Mouse (Mus musculus): Measurements from ENCODE around the gene Syt1. TPM values are rescaled to one million over a fixed set of nuclear protein-coding genes. Genes with fewer than 3 reads are reported as not detected.

The Syt1 gene
- polyA plus RNA-seq, 1 experiment from 2014 or later: 130 TPM

- ATAC-seq (ENCODE audit: low read depth): no peak
- 94% methylated on average over 2 of the region's 2 CpGs for WGBS
These were observed 554.9 kb downstream of the Syt1 start for GRCm38 (mm10) chr10:108455883-108456282.

DNA sequence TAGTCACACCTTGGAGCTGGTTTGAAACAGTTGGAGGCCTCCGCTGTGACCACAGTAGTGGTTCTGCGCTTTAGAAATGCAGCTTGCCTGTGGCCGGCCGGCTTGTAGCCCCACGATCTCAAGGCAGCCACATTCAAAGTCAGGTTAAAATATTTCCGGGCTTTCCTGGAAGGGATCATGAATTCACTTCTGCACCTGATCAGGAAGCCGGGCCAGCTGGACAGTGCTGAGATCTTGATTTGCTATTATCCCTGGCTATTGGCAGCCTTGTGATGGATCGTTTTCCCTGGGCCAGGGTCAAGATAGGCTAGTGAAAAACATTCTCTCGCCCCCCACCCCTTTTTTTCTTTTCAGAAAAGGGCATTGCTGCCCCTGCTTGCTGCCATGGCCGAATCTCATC is 555.6 kb downstream of the Syt1 start:
- Histone ChIP-seq H3K4me3 (ENCODE audit: low read depth, low read length) (no peak overlapping the region), H3K4me1 (ENCODE audit: control insufficient read depth, insufficient read depth, low read length) (no peaks in the 10 kb centered on the region), H3K36me3 (ENCODE audit: control insufficient read depth, insufficient read depth, low read length) (no peaks in the 10 kb centered on the region), H3K9me3 (ENCODE audit: control insufficient read depth, low read length) (no peaks in the 10 kb centered on the region), H3K4me2 (ENCODE audit: low read depth, low read length) (no peak overlapping the region), H3K9ac (replicated peaks; ENCODE audit: low read depth, low read length) (no peak overlapping the region), H3K27ac (ENCODE audit: low read depth, low read length) (no peak overlapping the region), H3K27me3 (ENCODE audit: control insufficient read depth, insufficient read depth, low read length) (no peaks in the 10 kb centered on the region)
- 83% methylated on average over 10 of the region's 10 CpGs for WGBS
- no peak for ATAC-seq (ENCODE audit: low read depth)

More at GRCm38 (mm10) chr10:108455883-108456282, 554.9 kb downstream of the Syt1 start:
- Histone ChIP-seq H3K9ac (replicated peaks; ENCODE audit: low read depth, low read length) (no peak overlapping the region), H3K4me1 (ENCODE audit: control insufficient read depth, insufficient read depth, low read length) (no peaks in the 10 kb centered on the region), H3K4me3 (ENCODE audit: low read depth, low read length) (no peak overlapping the region), H3K4me2 (ENCODE audit: low read depth, low read length) (no peak overlapping the region), H3K27ac (ENCODE audit: low read depth, low read length) (no peak overlapping the region), H3K27me3 (ENCODE audit: control insufficient read depth, insufficient read depth, low read length) (no peaks in the 10 kb centered on the region), H3K36me3 (ENCODE audit: control insufficient read depth, insufficient read depth, low read length) (no peaks in the 10 kb centered on the region), H3K9me3 (ENCODE audit: control insufficient read depth, low read length) (no peaks in the 10 kb centered on the region)

GRCm38 (mm10) chr10:108454691-108455117 is 556.1 kb downstream of the Syt1 start:
- Histone ChIP-seq H3K27me3 (ENCODE audit: control insufficient read depth, insufficient read depth, low read length) (no peaks in the 10 kb centered on the region), H3K4me2 (ENCODE audit: low read depth, low read length) (no peak overlapping the region), H3K9me3 (ENCODE audit: control insufficient read depth, low read length) (no peaks in the 10 kb centered on the region), H3K4me1 (ENCODE audit: control insufficient read depth, insufficient read depth, low read length) (no peaks in the 10 kb centered on the region), H3K4me3 (ENCODE audit: low read depth, low read length) (no peak overlapping the region), H3K9ac (replicated peaks; ENCODE audit: low read depth, low read length) (no peak overlapping the region), H3K36me3 (ENCODE audit: control insufficient read depth, insufficient read depth, low read length) (no peaks in the 10 kb centered on the region), H3K27ac (ENCODE audit: low read depth, low read length) (no peak overlapping the region)
- ATAC-seq (ENCODE audit: low read depth): no peak
- 89% methylated on average over 11 of the region's 11 CpGs for WGBS

DNA sequence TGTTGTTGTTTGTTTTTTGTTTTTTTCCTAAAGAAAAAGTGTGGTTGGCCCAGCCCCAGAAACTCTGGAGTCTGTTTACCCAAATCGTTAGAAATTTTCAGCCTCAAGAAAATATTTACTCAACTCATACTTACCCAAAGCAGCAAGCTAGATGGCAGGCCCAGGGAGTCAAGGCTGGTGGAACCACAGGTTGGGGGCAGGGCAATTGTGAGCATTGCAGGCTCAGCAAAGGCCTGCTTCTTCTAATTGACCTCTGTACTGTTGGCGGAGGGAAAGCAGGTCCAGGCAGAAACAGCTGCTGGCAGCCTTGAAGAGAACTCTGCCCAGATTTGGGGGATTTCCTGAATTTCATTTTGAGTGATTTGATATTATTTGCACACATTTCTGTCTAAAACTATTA is 557.2 kb downstream of the Syt1 start:
- ATAC-seq (ENCODE audit: low read depth): no peak
- no peak overlapping the region for H3K27ac ChIP-seq (ENCODE audit: low read depth, low read length)
- H3K4me3 ChIP-seq (ENCODE audit: low read depth, low read length): no peak overlapping the region
- no peak overlapping the region for H3K4me2 ChIP-seq (ENCODE audit: low read depth, low read length)
- no peaks in the 10 kb centered on the region for H3K9me3 ChIP-seq (ENCODE audit: control insufficient read depth, low read length)
- H3K9ac ChIP-seq (replicated peaks; ENCODE audit: low read depth, low read length): no peak overlapping the region
- no peaks in the 10 kb centered on the region for H3K4me1 ChIP-seq (ENCODE audit: control insufficient read depth, insufficient read depth, low read length)
- H3K36me3 ChIP-seq (ENCODE audit: control insufficient read depth, insufficient read depth, low read length): no peaks in the 10 kb centered on the region
- WGBS: 75% methylated on average over 2 of the region's 2 CpGs
- H3K27me3 ChIP-seq (ENCODE audit: control insufficient read depth, insufficient read depth, low read length): no peaks in the 10 kb centered on the region

- Histone ChIP-seq H3K27ac (ENCODE audit: low read depth, low read length) (no peak overlapping the region), H3K27me3 (ENCODE audit: control insufficient read depth, insufficient read depth, low read length) (no peaks in the 10 kb centered on the region), H3K9ac (replicated peaks; ENCODE audit: low read depth, low read length) (no peak overlapping the region), H3K4me2 (ENCODE audit: low read depth, low read length) (no peak overlapping the region), H3K9me3 (ENCODE audit: control insufficient read depth, low read length) (no peaks in the 10 kb centered on the region), H3K4me3 (ENCODE audit: low read depth, low read length) (no peak overlapping the region), H3K36me3 (ENCODE audit: control insufficient read depth, insufficient read depth, low read length) (no peaks in the 10 kb centered on the region), H3K4me1 (ENCODE audit: control insufficient read depth, insufficient read depth, low read length) (no peaks in the 10 kb centered on the region)
- WGBS: 90% methylated on average over 9 of the region's 9 CpGs
- no peak for ATAC-seq (ENCODE audit: low read depth)
These were observed 558.4 kb downstream of the Syt1 start for GRCm38 (mm10) chr10:108452421-108452820.

GRCm38 (mm10) chr10:108451516-108451915 is 559.3 kb downstream of the Syt1 start:
- no peak for ATAC-seq (ENCODE audit: low read depth)
- no peaks in the 10 kb centered on the region for H3K9me3 ChIP-seq (ENCODE audit: control insufficient read depth, low read length)
- H3K4me3 ChIP-seq (ENCODE audit: low read depth, low read length): no peak overlapping the region
- H3K36me3 ChIP-seq (ENCODE audit: control insufficient read depth, insufficient read depth, low read length): no peaks in the 10 kb centered on the region
- no peak overlapping the region for H3K9ac ChIP-seq (replicated peaks; ENCODE audit: low read depth, low read length)
- peaks cover 4% of the 10 kb centered on the region; the same call in 1 of the 2 replicates for H3K4me1 ChIP-seq (ENCODE audit: control insufficient read depth, insufficient read depth, low read length)
- H3K27ac ChIP-seq (ENCODE audit: low read depth, low read length): no peak overlapping the region
- WGBS: 94% methylated on average over 8 of the region's 8 CpGs
- no peak overlapping the region for H3K4me2 ChIP-seq (ENCODE audit: low read depth, low read length)
- H3K27me3 ChIP-seq (ENCODE audit: control insufficient read depth, insufficient read depth, low read length): no peaks in the 10 kb centered on the region

- Histone ChIP-seq H3K9me3 (ENCODE audit: control insufficient read depth, low read length) (no peaks in the 10 kb centered on the region), H3K36me3 (ENCODE audit: control insufficient read depth, insufficient read depth, low read length) (no peaks in the 10 kb centered on the region), H3K27ac (ENCODE audit: low read depth, low read length) (no peak overlapping the region), H3K4me1 (ENCODE audit: control insufficient read depth, insufficient read depth, low read length) (peaks cover 4% of the 10 kb centered on the region; the same call in 1 of the 2 replicates), H3K27me3 (ENCODE audit: control insufficient read depth, insufficient read depth, low read length) (no peaks in the 10 kb centered on the region), H3K4me3 (ENCODE audit: low read depth, low read length) (no peak overlapping the region), H3K9ac (replicated peaks; ENCODE audit: low read depth, low read length) (no peak overlapping the region), H3K4me2 (ENCODE audit: low read depth, low read length) (no peak overlapping the region)
- WGBS: 95% methylated on average over 4 of the region's 4 CpGs
- ATAC-seq (ENCODE audit: low read depth): no peak
These were observed 560.4 kb downstream of the Syt1 start for GRCm38 (mm10) chr10:108450401-108450800.

GRCm38 (mm10) chr10:108448421-108448820 is 562.4 kb downstream of the Syt1 start:
- Histone ChIP-seq H3K4me3 (ENCODE audit: low read depth, low read length) (no peak overlapping the region), H3K27me3 (ENCODE audit: control insufficient read depth, insufficient read depth, low read length) (no peaks in the 10 kb centered on the region), H3K9ac (replicated peaks; ENCODE audit: low read depth, low read length) (no peak overlapping the region), H3K9me3 (ENCODE audit: control insufficient read depth, low read length) (no peaks in the 10 kb centered on the region), H3K4me2 (ENCODE audit: low read depth, low read length) (no peak overlapping the region), H3K4me1 (ENCODE audit: control insufficient read depth, insufficient read depth, low read length) (peaks cover 4% of the 10 kb centered on the region; the same call in 1 of the 2 replicates), H3K27ac (ENCODE audit: low read depth, low read length) (no peak overlapping the region), H3K36me3 (ENCODE audit: control insufficient read depth, insufficient read depth, low read length) (no peaks in the 10 kb centered on the region)
- no peak for ATAC-seq (ENCODE audit: low read depth)
- WGBS: 84% methylated on average over 11 of the region's 11 CpGs

Measured in neural tube, embryonic 14.5 days (tissue).